Mouse (Mus musculus) frontal cortex, postnatal 10 days (tissue): ENCODE measurements around the gene Lenep.
"Not testable (repeated sequence)": the region's sequence is repeated elsewhere in the genome, so short reads cannot be mapped to it uniquely, and the experiment has no call there.

Experiments
- DNase-seq, 2 experiments: peaks; one replicate each; pipeline ENCODE4 v3.0.0; 2022; ENCODE audit warnings: low spot score in 2 of 2, mixed read lengths in 1 of 2

Gene Lenep

GRCm38 (mm10) chr3:89402693-89403092 is at the start of gene Lenep:
TSS of gene Lenep (minus strand) at chr3:89402793.
- no peak for DNase-seq

GRCm38 (mm10) chr3:89451916-89452315 is 49.3 kb upstream of the Lenep start:
- no peak for DNase-seq

GRCm38 (mm10) chr3:89449541-89449940 is 46.9 kb upstream of the Lenep start:
- DNase-seq: peak; percentile 43 to 60

- no peak for DNase-seq
Observed at GRCm38 (mm10) chr3:89448720-89449537, 46.3 kb upstream of the Lenep start.

GRCm38 (mm10) chr3:89440691-89441090 is 38.1 kb upstream of the Lenep start:
- no peak for DNase-seq

GRCm38 (mm10) chr3:89437269-89437668 is 34.7 kb upstream of the Lenep start:
- DNase-seq: no peak

GRCm38 (mm10) chr3:89436176-89437113 is 33.9 kb upstream of the Lenep start, which contains the start of gene Pbxip1:
TSS of gene Pbxip1 (plus strand) at chr3:89436706.
- DNase-seq: no peak

GRCm38 (mm10) chr3:89435041-89435440 is 32.4 kb upstream of the Lenep start:
- DNase-seq: no peak

- DNase-seq: no peak
Observed at GRCm38 (mm10) chr3:89434532-89434931, 31.9 kb upstream of the Lenep start.

GRCm38 (mm10) chr3:89432606-89433005 is 30.0 kb upstream of the Lenep start:
- no peak for DNase-seq

GRCm38 (mm10) chr3:89430171-89431159 is 27.9 kb upstream of the Lenep start, which contains the start of gene Pygo2:
TSS of gene Pygo2 (plus strand) at chr3:89430214.
- peak; percentile 94 to 95 for DNase-seq

GRCm38 (mm10) chr3:89429021-89429420 is 26.4 kb upstream of the Lenep start:
- not testable (repeated sequence) for DNase-seq

GRCm38 (mm10) chr3:89425876-89426275 is 23.3 kb upstream of the Lenep start:
- no peak for DNase-seq

GRCm38 (mm10) chr3:89425141-89425525 is 22.5 kb upstream of the Lenep start:
- no peak for DNase-seq

- DNase-seq: no peak
Observed at GRCm38 (mm10) chr3:89424416-89425140, 22.0 kb upstream of the Lenep start.

- no peak for DNase-seq
Observed at GRCm38 (mm10) chr3:89422556-89423205, 20.1 kb upstream of the Lenep start.

- no peak for DNase-seq
Observed at GRCm38 (mm10) chr3:89421810-89422473, 19.3 kb upstream of the Lenep start.

- DNase-seq: peak; percentile 62 to 70
Observed at GRCm38 (mm10) chr3:89421002-89421774, 18.6 kb upstream of the Lenep start.

GRCm38 (mm10) chr3:89420421-89420820 is 17.8 kb upstream of the Lenep start:
- DNase-seq: no peak
